Mouse (Mus musculus): ENCODE measurements around the gene Gipc3.

DNA sequence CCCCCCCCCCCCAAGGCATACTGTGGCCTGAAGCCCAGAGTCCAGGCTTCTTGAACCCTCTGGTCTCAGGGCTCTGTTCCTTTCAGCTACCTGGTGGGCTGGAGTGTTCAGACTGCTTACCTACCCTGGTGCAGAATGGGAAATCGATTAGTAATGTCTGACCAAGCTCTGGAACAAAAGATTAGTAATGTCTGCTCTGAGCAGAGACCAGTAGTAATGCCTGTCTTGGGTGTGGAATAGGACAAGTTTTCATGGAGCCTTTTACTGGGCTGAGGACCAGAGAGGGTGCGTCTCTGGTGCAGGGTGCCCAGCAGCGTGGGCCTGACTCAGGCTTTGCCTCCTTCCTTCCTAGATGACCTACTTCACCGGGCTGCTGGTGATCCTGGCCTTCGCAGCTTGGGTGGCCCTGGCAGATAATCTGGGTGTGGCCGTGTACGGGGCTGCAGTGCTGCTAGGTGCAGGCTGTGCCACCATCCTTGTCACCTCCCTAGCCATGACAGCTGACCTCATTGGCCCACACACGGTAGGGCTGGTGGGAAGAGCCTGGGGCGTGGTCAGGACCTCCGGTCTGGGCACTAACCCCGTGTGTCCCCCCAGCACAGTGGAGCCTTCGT is 19.4 kb upstream of the Gipc3 start:
- TF ChIP-seq CEBPB (IDR thresholded peaks at IDR 0.05; ENCODE audit: low read depth) (no peak), CTCF (IDR thresholded peaks at IDR 0.05; ENCODE audit: control insufficient read depth, insufficient read depth, insufficient read length) (no peak), USF1 (IDR thresholded peaks at IDR 0.05; ENCODE audit: low read depth) (no peak), MAX (IDR thresholded peaks at IDR 0.05) (no peak)

Data from C2C12 (cell line).